Mouse (Mus musculus) kidney, embryonic 15.5 days (tissue): ENCODE data around the gene Ccdc183. TPM values are rescaled to one million over a fixed set of nuclear protein-coding genes. Genes with fewer than 3 reads are reported as not detected.

ENCODE experiments used
- ATAC-seq: fragments of 200-750 bp; cut with Nextera tagmentation; replicated peaks from 2 replicates; pipeline ENCODE4 v1.8.0; 2017; ENCODE audit warnings: moderate TSS enrichment; ENCODE audit not compliant: low FRiP score
- H3K27ac ChIP-seq: fragments of 300-500 bp; sonication (generic); 2 replicates; pipeline ENCODE4 v1.5.1; 2015; ENCODE audit warnings: mild to moderate bottlenecking, inconsistent platforms
- H3K27me3 ChIP-seq: fragments of 300-500 bp; sonication (generic); 2 replicates; pipeline ENCODE4 v1.6.1; 2015; ENCODE audit warnings: inconsistent platforms
- H3K36me3 ChIP-seq: fragments of 300-500 bp; sonication (generic); 2 replicates; pipeline ENCODE4 v1.6.1; 2015; ENCODE audit warnings: inconsistent platforms
- H3K4me1 ChIP-seq: fragments of 300-500 bp; sonication (generic); 2 replicates; pipeline ENCODE4 v1.6.1; 2015; ENCODE audit warnings: inconsistent platforms
- H3K4me2 ChIP-seq: fragments of 300-500 bp; sonication (generic); 2 replicates; pipeline ENCODE4 v1.6.1; 2015; ENCODE audit warnings: moderate library complexity, mild to moderate bottlenecking, inconsistent platforms
- H3K4me3 ChIP-seq: fragments of 300-500 bp; sonication (generic); replicated peaks from 2 replicates; pipeline ENCODE4 v1.5.1; 2015; ENCODE audit warnings: mild to moderate bottlenecking, inconsistent platforms
- H3K9ac ChIP-seq: fragments of 300-500 bp; sonication (generic); 2 replicates; pipeline ENCODE4 v1.6.1; 2015; ENCODE audit warnings: mild to moderate bottlenecking, inconsistent platforms
- H3K9me3 ChIP-seq: fragments of 300-500 bp; sonication (generic); replicated peaks from 2 replicates; pipeline ENCODE4 v1.6.1; 2016; ENCODE audit warnings: inconsistent platforms
- WGBS: fragments of 180-500 bp; shearing (Covaris S2); methylation state at CpG from one replicate; pipeline ENCODE4 v1.1.7; 2015; ENCODE audit warnings: mixed read lengths; 5-methylcytosine and 5-hydroxymethylcytosine counted together
- polyA plus RNA-seq: library from polyadenylated mRNA; unstranded; fragments of >200 nt; fragmentation: Nextera tagmentation; extraction: Ambion mirVana; gene quantifications from 2 replicates; pipeline ENCODE4 v1.2.1, GENCODE M21; 2015

Gene Ccdc183
- polyA plus RNA-seq, 1 experiment from 2014 or later = 0.12 TPM

DNA sequence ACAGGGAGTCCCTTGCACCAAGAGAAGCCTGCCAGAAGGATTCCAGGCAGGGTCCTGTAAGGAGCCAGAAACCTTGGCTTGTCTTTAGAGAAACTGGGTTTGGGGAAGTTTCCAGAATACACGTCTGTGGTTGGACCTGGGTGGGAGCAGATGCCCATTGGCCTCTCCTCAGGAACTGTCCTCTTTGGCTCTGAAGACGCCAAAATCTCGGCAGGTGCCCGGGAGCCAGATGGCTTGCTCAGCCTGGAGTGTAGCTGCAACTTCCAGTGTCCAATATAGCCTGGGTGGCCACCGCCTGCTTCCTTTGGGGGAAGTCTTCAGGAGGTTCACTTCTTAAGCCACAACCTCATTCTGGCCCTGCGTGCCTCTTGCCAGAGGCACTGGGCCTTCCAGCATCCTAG lies 35.6 kb downstream of the Ccdc183 start:
- peaks cover 39% of the 10 kb centered on the region for H3K36me3 ChIP-seq
- H3K4me2 ChIP-seq = peak overlapping the region; percentile 70; the same call in 1 of the 2 replicates
- peaks cover 45% of the 10 kb centered on the region for H3K27me3 ChIP-seq
- no peak for ATAC-seq
- H3K9me3 ChIP-seq = no peaks in the 10 kb centered on the region
- H3K4me3 ChIP-seq = no peak overlapping the region
- WGBS = 30% methylated on average over 6 of the region's 6 CpGs
- peaks cover 59% of the 10 kb centered on the region for H3K4me1 ChIP-seq
- no peak overlapping the region for H3K9ac ChIP-seq
- no peak overlapping the region for H3K27ac ChIP-seq

DNA sequence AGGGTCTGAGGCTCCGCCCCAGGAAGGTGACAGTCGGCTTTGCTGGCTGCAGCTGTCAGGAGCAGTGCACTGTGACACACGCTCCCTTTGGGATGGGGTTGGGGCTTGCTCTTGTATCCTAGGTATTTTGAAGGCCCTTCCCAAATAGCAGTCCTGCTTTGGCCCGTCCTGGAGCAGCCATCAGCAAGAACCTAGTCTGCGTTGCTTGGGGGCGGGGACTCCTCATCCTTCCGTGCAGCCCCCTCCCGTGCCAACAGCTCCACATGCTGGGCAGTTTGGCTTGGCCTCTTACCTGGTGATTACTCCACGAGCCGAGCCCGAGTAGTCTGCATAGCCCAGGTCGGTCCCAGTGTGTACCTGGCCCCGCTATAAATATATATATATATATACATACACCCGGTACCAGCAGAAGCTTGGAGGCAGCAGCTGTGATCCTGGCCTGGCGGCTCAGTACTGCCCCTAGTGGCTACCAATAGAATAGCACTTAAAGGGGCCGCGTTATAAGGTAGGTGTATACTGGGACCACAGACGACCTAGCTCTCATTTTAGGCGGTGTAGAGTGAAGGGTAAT lies 36.1 kb downstream of the Ccdc183 start, which contains the start of gene Ajm1:
Gene Ajm1 (minus strand): TSS at position 464 of the 571 bp plus-strand sequence.
- WGBS = 5% methylated on average over 19 of the region's 19 CpGs
- peaks cover 60% of the 10 kb centered on the region for H3K4me1 ChIP-seq
- H3K4me2 ChIP-seq = peak within 1 kb of the TSS; percentile 70
- ATAC-seq = peak; percentile 47
- H3K9ac ChIP-seq = no peak within 1 kb of the TSS
- no peaks in the 10 kb centered on the region for H3K9me3 ChIP-seq
- H3K27me3 ChIP-seq = peaks cover 50% of the 10 kb centered on the region
- H3K4me3 ChIP-seq = peak within 1 kb of the TSS; percentile 39
- peaks cover 34% of the 10 kb centered on the region for H3K36me3 ChIP-seq
- no peak within 1 kb of the TSS for H3K27ac ChIP-seq

DNA sequence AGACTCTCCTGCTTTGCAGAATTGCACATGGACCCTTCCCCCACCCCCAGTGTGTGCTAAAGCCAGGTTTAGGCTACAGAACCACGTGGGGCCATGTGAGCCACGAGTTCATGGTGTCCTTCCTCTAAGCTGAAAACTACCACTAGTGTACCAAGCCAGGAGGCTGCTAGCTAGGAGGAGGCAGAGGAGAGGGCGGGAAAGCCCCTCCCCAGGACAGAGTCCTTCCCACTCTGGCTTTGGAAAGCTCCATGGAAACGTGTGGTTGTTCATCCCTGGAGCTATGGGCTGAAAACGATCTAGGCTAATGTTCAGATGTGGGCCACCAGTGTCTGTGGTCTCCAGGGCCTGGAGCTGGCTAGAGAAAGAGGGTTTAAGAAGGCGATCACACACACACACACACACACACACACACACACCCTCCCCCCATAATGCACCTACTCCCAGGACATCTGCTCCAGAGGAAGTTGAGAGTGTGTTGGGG lies 36.8 kb downstream of the Ccdc183 start:
- H3K9me3 ChIP-seq = no peaks in the 10 kb centered on the region
- no peak overlapping the region for H3K4me3 ChIP-seq
- no peak overlapping the region for H3K9ac ChIP-seq
- H3K27ac ChIP-seq = no peak overlapping the region
- peaks cover 56% of the 10 kb centered on the region for H3K27me3 ChIP-seq
- ATAC-seq = no peak
- peaks cover 66% of the 10 kb centered on the region for H3K4me1 ChIP-seq
- 49% methylated on average over 6 of the region's 6 CpGs for WGBS
- H3K4me2 ChIP-seq = peak overlapping the region; percentile 70
- peaks cover 28% of the 10 kb centered on the region for H3K36me3 ChIP-seq

DNA sequence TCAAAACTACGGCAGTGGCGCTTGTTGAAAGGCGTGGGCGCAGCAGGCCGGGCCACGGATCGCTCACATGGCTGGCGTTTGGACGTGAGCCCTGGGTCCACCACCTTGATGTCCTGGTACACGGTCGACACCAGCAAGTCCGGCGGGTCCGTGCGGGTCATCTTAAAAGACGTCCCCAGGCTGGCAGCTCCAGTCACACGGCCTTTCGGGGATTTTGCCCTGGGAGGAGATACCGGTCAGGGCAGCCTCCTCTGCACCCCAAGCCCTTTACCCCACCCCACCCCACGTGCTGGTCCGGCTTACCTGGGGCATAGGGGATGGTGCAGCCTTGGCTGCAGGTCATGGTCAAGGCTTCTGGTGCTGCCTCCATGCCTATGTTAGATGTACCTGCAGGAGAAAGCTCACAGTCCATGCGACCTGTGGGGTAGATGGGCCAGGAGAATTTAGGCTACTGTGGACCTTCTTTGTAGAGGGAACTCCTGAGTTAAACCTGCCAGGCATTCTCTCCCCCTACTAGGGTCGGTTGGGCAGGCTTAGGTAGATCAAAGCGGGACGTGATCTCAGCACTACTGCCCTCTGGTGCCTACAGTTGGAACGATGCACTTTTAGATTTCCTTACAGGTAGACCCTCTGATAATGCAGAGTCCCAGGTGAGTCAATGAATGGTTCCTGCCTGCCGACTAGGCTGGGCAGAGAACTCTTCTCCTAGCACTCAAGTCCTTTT lies 37.6 kb downstream of the Ccdc183 start:
- no peak for ATAC-seq
- no peak overlapping the region for H3K27ac ChIP-seq
- H3K27me3 ChIP-seq = peaks cover 56% of the 10 kb centered on the region
- H3K4me3 ChIP-seq = peak overlapping the region; percentile 36
- WGBS = 4% methylated on average over 27 of the region's 27 CpGs
- H3K4me1 ChIP-seq = peaks cover 71% of the 10 kb centered on the region
- no peaks in the 10 kb centered on the region for H3K9me3 ChIP-seq
- peak overlapping the region; percentile 47 for H3K4me2 ChIP-seq
- H3K36me3 ChIP-seq = peaks cover 21% of the 10 kb centered on the region
- H3K9ac ChIP-seq = no peak overlapping the region

DNA sequence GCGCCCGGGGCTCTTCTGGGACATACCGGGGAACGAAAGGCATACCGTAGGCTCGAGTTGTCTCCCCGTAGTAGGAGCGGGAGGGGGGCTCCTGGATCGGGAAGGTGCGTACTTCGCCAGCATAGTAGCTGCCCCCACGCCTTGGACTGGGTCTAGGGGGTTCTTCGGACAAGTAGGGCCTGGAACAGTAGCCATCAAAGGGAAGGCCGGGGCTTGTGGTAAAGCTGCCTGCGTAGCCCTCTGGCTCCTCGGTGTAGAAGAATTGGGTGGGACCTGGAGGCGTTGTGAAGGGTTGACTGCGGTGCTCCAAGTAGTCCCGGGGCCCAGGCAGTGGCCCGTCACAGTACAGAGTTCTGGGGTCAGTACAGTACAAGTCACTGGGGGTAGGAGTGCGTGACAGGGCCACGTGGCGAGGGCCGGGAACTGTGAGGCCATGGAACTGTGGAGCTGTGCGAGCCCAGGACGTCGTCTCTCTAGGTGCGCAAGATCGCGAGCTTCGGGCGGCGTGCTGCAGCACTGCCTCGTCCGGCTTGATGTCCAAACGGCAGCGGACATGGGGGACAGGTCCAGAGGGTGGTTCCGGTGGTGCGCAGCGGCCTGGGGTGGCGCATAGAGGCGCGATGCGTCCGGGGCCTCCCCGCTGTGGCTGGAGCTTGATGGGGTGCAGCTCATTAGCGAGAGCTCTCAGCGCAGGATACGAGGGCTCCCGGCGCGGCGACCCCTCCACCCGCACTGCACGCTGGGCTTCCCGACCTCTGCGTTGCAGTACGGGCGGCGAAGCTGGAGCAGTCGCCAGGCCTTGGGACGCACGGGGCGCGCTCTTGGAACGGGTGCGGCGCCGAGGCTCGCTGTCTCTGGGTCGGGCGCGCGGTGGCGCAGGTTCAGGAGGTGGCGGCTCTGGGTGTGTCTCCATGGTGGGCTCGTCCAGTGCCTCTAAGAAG lies 38.4 kb downstream of the Ccdc183 start:
- Histone ChIP-seq H3K4me2 (peak overlapping the region; percentile 56), H3K9ac (no peak overlapping the region), H3K27ac (no peak overlapping the region), H3K4me3 (peak overlapping the region; percentile 36), H3K27me3 (peaks cover 56% of the 10 kb centered on the region), H3K36me3 (peaks cover 12% of the 10 kb centered on the region), H3K4me1 (peaks cover 73% of the 10 kb centered on the region), H3K9me3 (no peaks in the 10 kb centered on the region)
- no peak for ATAC-seq
- WGBS = 6% methylated on average over 69 of the region's 77 CpGs

DNA sequence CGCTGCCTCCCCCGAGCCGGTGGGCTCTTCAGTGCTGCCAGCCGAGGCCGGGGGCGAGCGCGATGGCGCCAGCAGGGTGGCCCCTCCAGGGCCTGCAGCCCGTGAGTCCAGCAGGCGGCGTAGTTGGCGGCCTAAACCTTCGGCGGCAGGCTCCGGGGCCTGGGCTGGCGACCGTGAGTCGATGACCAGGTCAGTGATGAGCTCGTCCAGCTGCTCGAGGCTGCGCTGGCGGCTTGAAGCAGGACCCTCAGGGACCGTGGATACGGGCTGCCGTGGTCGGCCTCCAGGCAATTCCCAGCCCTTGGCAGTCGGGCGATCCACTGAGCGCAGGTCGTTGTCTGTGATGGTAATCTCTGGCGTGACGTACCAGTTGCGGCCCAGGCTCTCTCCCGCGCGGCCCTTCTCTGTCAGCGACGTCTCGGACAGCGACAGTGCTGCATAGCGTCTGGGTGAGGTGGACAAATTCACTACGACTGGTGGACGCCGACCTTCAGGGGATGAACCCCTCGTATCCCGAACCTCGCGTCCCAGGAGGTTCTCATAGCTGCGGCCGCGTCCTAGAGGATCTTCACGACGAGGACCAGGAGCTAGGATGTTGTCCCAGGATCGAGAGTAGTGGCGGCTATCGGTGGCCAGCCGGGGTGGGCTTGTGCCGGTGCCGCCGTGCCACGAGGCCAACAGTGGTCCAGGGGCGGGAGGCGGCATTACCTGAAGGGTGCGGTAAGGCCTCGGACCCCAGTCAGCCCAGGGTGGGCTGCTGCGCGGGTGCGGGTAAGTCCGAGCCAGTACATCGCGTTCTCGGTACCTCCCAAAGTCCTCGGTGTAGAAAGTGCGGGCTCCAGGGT lies 39.3 kb downstream of the Ccdc183 start:
- 5% methylated on average over 75 of the region's 75 CpGs for WGBS
- Histone ChIP-seq H3K9ac (no peak overlapping the region), H3K9me3 (no peaks in the 10 kb centered on the region), H3K27ac (no peak overlapping the region), H3K4me1 (peaks cover 82% of the 10 kb centered on the region), H3K4me3 (peak overlapping the region; percentile 36), H3K4me2 (peak overlapping the region; percentile 56), H3K36me3 (peaks cover 4% of the 10 kb centered on the region), H3K27me3 (peaks cover 56% of the 10 kb centered on the region)
- no peak for ATAC-seq

DNA sequence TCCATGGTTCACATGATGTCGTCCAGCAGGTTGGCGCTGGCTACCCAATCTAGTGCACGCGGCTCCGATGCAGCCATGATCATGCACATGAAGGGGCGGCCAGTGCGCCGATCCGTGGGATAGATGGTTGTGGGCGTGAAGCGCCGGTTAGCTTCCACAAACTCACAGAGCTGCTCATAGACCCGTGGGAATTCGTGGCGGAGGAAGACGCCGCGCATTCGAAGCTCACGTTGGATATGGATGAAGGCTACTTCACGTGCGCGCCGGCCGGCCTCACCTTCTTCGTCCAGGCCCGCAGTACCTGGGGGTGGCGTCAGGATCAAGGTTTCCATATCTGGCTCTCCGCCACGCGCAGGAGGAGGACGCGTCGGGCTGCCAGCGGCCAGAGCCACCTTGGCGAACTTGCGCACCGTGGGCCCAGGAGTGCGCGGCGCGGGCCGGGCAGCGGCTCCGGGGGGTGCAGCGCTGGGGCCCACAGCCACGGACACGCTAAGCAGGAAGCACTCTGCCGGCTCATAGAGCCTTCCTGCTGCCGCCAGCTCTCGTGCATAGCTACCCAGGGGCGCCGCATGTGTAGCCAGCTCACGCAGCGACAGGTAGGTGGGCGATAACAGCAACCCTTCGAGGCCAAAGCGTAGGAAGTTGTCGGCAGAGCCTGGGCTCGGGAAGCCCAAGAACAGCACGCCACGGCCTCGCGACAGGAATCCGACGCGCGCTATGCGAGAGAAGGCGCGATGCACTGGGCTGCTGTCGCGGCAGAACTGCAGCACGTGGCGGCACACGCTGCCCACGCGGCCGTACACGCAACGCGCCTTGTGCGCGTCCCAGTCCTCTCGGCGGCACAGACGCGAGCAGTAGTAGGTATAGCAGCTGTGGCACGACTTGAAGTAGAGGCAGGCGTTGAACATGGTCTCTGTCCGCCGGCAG lies 40.2 kb downstream of the Ccdc183 start:
- Histone ChIP-seq H3K36me3 (peaks cover 9% of the 10 kb centered on the region), H3K27ac (no peak overlapping the region), H3K9ac (no peak overlapping the region), H3K4me1 (peaks cover 76% of the 10 kb centered on the region), H3K4me3 (peak overlapping the region; percentile 36), H3K4me2 (peak overlapping the region; percentile 56), H3K9me3 (no peaks in the 10 kb centered on the region), H3K27me3 (peaks cover 56% of the 10 kb centered on the region)
- ATAC-seq = no peak
- WGBS = 13% methylated on average over 92 of the region's 92 CpGs

DNA sequence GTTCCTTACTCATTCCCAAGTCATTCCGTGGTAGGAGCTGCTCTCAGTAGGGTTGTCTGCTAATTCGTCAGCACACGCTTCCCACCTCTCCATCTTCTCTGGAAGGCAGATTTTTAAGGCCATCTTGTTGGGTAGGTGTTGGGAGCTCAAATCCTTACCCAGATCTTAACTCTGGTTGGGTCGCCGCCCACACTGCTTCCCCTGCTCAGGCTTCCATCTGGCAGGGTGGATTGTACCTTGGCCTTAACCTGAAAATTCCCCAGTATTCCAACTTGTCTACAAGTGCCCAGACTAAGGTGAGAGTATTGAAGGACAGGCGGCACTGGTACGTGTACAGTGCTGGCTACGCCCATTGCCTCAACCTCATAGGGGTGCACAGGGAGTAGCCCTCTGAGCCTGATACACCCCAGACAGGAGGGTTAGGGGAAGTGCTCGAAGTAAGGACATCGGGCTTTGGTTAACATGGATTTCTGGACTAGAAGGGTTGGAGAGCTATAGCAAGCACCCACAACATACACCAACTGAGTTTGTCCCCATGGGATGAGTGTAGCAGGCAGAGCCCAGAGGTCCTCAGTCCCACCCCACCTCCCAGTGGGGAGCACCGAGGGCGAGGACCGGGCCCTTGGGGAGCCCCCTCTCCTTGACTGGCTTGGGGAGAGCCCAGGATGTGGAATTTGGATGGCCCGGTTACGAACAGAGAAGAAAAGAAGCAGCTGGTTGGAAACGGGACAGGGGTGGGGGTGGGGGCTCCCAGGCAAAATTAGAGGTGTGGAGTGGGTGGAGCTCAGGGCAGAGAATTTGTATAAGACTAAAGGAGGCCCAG lies 41.2 kb downstream of the Ccdc183 start:
- H3K9ac ChIP-seq = no peak overlapping the region
- H3K27me3 ChIP-seq = peaks cover 55% of the 10 kb centered on the region
- no peak for ATAC-seq
- no peak overlapping the region for H3K27ac ChIP-seq
- H3K4me3 ChIP-seq = no peak overlapping the region
- WGBS = 78% methylated on average over 16 of the region's 16 CpGs
- H3K9me3 ChIP-seq = no peaks in the 10 kb centered on the region
- peaks cover 67% of the 10 kb centered on the region for H3K4me1 ChIP-seq
- peak overlapping the region; percentile 90; the same call in 1 of the 2 replicates for H3K4me2 ChIP-seq
- peaks cover 18% of the 10 kb centered on the region for H3K36me3 ChIP-seq

DNA sequence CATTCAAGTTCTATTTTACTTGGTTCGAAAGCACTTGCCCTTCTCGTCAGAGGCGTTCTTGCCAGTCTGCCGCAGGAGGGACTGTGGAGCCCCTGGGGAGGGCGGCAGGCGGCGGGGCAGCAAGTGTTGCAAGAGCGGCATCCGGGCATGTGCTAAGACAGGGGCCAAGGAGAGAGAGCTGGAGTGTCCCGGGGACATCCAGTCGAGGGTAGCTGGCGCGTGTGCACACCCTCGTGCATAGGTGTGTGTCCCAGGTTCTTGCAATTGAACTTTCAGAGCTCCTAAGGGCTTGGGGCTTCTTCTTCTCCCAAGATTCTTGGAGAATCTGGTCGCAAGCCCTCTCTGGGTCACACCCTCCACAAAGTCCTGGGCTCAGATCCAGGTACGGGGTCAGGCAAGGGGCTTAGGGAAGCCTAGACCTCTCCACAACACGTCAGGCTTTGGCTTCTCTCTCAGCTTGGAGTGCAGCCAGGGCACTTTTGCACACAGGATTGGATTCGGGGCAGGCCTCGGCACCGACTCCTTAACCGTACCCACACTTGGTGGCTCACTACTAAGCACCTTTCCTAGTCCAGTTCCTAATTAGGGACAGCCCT lies 41.9 kb downstream of the Ccdc183 start:
- Histone ChIP-seq H3K27ac (peak overlapping the region; percentile 95), H3K4me3 (peak overlapping the region; percentile 65), H3K36me3 (peaks cover 25% of the 10 kb centered on the region), H3K4me1 (peaks cover 60% of the 10 kb centered on the region), H3K4me2 (peak overlapping the region; percentile 90), H3K27me3 (peaks cover 48% of the 10 kb centered on the region), H3K9ac (peak overlapping the region; percentile 48; the same call in 1 of the 2 replicates), H3K9me3 (no peaks in the 10 kb centered on the region)
- no peak for ATAC-seq
- 17% methylated on average over 21 of the region's 21 CpGs for WGBS
